Mouse (Mus musculus): ENCODE measurements around the gene Repin1. TPM values are rescaled to one million over a fixed set of nuclear protein-coding genes. Genes with fewer than 3 reads are reported as not detected.

The Repin1 gene
- total RNA-seq (2021): 10 to 100 TPM; 48.5 to 50.5 TPM
- long read RNA-seq, experiment 1, transcript Repin1-204 (3 exons, 3,057 nt): minor isoform, 6 of 35 reads
- long read RNA-seq, experiment 1, transcript Repin1-201 (3 exons, 3,145 nt): major isoform, 9 of 35 reads
- long read RNA-seq, experiment 1, partial matches to known transcripts: 6 of 35 reads
- long read RNA-seq, experiment 1, other reads (novel, unspliced or antisense): 9 of 35 reads
- long read RNA-seq, experiment 2, partial matches to known transcripts: 0 of 8 reads
- long read RNA-seq, experiment 2, other reads (novel, unspliced or antisense): 2 of 8 reads

DNA sequence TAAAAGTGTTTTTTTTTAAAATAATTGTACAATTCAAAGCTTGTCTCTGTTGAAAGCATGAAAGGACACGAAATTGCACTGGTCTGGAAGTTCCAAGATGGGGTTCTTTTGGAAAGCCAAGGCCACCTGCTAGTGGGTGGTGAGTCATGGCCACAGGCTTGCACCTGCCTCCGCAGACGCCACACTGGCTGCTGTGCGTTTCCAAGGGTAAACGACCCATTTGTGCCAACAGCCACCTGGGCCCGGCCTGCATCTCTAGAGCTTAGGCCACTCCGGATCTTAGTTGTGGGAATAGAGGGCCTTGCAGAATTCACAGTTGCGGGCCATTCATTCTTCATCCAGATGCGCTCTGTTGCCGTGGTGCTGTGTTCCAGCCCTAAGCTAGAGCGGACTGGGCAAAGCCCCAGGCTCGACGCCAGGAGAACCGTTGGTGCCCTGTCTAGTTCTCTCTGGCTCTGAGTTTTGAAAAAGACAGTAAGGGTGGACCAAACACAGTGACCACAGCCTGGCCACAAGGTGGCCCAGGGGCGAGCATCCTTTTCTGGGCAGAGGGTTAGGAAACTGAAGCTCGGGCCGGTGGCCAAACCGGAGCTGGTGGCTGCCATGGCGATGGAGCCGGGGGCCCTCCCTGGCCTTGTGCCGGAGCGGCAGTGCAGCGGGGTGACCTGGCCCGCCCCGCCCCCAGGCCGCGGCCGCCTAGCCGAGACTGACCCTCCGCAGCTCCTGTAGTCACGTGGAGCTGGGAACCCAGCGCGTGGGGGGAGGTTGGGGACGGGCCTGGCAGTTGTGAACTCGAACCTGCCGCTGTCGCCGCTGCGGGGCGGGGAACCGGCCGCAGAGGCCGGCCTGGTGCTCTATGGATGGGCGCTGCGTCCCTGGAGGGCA lies at the start of gene Repin1, which contains the start of gene Gm44965:
Gene Repin1 (plus strand): TSS at position 726 of the 885 bp plus-strand sequence.
Gene Gm44965 (plus strand): TSS at position 784 of the 885 bp plus-strand sequence.
- peak; percentile 97 to 98 for DNase-seq

GRCm38 (mm10) chr6:48545251-48545650 lies 48.4 kb upstream of the Repin1 start:
- DNase-seq: no peak

- peak; percentile 49 to 66 for DNase-seq
These were observed 47.4 kb upstream of the Repin1 start for GRCm38 (mm10) chr6:48546271-48546670.

- DNase-seq: no peak
These were observed 46.8 kb upstream of the Repin1 start for GRCm38 (mm10) chr6:48546858-48547257.

DNA sequence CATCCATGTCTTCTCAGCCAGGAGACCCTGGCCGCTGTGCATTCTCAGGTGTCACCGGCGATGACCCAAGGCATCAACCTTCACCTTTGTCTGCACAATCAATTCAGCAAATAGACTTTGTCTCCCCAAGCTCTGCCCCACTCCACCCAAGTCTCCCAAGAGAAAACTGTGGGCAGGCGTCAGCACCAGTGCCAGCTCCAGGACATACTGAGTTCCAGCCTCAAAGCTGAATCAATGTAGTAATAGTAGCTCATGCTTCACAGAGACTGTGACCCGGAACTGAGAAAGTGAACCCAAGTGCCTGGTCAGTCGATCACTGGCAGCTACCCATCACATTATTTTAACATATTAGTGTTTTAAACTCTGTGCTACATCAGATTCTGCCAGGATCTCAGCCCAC lies 45.4 kb upstream of the Repin1 start:
- DNase-seq: no peak

DNA sequence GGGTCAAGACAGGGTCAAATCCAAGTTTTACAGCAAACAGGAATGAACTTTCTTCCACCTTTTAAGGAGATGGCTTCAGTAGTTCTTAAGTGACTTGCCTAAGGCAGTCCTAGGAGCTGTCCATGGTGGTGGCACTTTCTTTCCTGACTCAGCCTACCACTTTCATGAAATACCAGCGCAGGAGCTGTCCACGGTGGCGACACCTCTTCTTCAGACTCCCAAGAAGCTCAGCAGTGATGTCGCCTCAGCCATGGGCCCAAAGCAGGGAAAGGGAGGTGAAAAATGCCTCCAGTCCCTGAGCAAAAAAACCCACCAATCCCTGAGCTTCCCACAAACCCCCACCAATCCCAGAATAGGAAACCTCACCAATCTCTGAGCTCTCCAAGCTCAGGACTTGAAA lies 40.8 kb upstream of the Repin1 start:
- DNase-seq: peak in 1 of 2 experiments; percentile 55

DNA sequence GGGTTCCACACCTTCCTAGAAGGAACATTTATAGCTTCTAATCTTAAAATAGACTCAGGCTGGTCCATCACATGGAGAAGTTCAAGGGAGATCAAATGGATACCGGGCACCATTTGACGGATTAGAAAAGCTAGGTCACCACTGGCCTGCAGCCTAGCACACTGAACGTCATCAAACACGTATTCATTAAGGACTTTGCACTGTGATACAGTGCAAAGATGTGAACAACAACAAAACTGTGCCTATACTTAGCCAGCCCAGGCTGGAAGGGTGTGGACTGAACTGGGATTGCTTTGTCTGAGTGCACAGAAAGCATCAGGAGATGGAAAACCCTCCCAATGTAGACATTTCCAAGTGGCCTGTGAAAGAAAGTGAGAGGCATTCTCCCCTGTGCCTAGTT lies 39.9 kb upstream of the Repin1 start:
- DNase-seq: no peak

DNA sequence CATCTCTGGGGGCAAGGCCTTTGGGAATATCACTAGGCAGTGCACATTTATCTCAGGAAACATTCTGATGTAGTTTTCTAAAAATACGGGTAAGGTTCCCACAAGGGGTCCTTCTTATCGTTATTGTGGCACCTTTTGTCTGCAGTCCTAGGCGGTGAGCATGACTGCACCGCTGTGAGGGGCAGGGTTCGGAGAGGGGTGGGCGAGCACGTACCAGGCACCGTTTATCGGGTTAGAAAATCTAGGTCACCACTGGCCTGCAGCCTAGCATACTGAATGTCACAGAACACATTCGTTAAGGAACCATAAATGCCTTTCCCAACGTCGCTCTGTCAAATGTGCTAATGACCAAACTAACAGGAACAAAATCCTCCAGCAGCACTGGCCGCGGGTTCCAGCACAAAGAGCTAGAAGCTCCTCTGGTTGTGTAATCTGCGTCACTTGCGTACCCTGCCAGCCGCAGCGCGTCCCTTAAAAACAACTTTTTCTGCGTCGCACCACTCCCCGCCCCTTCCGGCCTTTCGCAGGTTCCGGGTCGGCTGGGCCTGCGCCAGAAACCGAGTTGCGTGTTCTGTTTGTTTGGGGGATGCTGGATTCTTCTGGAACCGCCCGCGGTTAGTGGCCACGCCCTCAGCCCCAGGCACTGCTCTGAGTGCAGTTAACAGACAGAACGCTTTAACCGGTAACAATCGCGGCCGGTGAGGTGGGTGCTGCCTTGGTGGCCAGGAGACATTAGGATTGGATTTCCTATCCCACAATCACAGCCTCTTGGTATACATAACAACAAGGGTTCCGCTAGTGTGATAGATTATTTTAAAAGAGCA lies 39.2 kb upstream of the Repin1 start, which contains the start of gene Lrrc61:
Gene Lrrc61 (plus strand): TSS at position 517 of the 824 bp plus-strand sequence.
- DNase-seq: peak; percentile 98 to 99

DNA sequence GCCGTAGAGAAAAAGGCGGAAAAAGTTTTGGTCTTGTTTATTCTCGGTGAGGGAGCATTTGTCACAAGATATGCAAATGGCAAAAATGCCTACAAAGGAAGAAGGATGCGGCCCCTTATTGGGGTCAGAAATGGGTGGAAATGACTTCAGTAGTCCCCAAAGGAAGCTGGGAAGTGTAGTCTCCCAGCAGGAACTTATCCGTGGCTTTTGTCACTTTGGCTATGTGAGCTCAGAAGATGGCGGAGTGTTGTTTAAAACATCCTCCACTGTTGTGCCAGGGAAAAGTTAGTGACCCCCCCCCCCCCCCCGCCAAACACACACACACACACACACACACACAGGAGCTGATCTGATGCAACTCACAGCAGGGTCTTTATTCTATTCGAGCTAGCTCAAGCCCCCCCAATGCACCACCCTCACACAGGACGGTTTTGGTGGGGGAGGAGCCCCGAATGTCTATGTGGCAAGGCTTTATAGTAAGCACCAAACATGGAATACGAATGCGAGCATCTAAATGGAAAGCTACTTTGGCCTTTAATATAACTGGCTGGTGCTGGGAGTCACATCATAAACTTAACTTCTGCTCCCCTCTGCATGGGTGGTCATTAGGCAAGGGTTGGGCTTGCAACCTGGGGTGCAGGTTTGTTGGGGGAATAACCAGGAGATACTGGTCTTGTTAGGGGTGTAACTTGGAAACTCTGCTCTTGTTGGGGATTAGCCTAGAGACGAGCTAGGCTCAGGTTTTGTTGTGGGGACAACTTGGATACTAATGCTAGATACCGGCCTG lies 38.4 kb upstream of the Repin1 start:
- peak; percentile 40 to 62 for DNase-seq

GRCm38 (mm10) chr6:48555956-48556355 lies 37.7 kb upstream of the Repin1 start:
- DNase-seq: no peak

GRCm38 (mm10) chr6:48565693-48566310 lies 27.9 kb upstream of the Repin1 start:
- DNase-seq: no peak

DNA sequence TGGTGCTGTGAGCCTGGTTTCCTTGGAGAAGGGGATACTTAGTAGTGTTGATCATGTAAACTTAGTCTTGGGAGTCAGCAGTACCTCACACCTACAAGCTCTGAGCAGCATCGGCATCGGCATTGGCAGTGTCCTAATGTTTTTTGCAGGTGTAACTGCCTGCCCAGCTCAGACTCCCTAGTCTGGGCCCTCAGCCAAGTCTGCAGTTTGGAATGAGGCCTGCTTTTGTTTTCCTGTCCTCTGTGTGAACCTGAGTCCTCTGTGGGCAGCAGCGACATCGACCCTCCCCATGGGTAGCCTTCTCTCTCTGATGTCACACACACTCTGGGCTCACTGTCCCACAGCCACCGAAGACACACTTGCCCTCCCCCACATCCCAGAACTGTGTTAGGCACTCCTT lies 27.4 kb upstream of the Repin1 start:
- DNase-seq: peak; percentile 64 to 75

GRCm38 (mm10) chr6:48568036-48568984 lies 25.4 kb upstream of the Repin1 start:
- peak; percentile 74 to 79 for DNase-seq

GRCm38 (mm10) chr6:48569065-48569807 lies 24.4 kb upstream of the Repin1 start:
- no peak for DNase-seq

- DNase-seq: no peak
These were observed 21.7 kb upstream of the Repin1 start for GRCm38 (mm10) chr6:48572014-48572413.

DNA sequence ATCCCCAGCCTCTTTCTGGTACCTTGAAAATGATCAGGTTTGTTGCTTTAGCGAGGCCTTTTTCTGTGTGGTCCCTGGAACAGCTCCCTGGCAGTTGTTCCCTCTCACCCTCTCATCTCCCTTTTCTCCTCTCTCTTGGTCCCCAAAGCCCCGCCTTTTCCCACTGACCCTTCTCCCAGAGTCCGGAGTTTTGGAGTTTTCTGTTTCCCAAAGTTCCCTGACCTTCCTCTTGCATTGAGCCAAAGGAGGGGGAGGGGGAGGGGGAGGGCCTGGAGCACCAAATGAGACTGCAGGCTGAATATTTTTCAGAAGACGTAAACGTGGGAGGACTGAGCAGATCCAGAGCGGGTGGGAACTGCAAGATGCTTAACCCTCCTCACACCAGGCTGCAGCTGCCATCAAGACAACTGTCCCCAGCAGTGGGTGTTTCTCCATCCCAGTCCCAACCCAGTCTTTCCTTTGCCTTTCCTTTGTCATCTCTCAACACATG lies 21.1 kb upstream of the Repin1 start, which contains the start of gene Rarres2:
Gene Rarres2 (minus strand): TSS at position 218 of the 490 bp plus-strand sequence.
- DNase-seq: peak in 1 of 2 experiments; percentile 44

DNA sequence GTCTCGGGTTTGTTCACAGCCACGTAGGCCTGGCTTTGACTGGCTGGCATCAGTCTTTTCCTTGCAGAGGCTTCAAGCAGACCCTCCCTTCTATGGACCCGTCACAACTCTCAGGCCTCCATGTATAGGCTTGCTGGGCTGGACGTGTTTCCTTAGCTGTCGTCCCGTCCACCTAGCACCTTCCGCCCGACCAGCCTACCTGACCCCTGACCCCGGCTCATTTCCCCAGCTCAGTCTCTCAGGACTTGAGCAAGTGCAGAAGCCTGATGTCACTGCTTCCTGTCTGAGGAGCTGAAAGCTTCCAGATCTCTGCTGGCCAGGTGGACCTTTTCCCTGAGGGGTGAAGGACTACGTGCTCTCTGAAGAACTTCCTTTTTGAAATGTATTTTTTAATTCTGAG lies 20.4 kb upstream of the Repin1 start:
- peak in 1 of 2 experiments; percentile 62 for DNase-seq

GRCm38 (mm10) chr6:48573981-48574380 lies 19.7 kb upstream of the Repin1 start:
- DNase-seq: no peak

Data from adrenal gland, postnatal 36 days (tissue).